Mouse (Mus musculus) forebrain, postnatal 0 days (tissue): ENCODE measurements around the gene Slc35e4. TPM values are rescaled to one million over a fixed set of nuclear protein-coding genes. Genes with fewer than 3 reads are reported as not detected.
A peak's percentile ranks its signal among the peaks of the same experiment; 100 is the strongest.
"Not testable (repeated sequence)": the region's sequence is repeated elsewhere in the genome, so short reads cannot be mapped to it uniquely, and the experiment has no call there.

Experiments used
- ATAC-seq: fragments of 200-750 bp; cut with Nextera tagmentation; 2 replicates; pipeline ENCODE4 v1.8.0; 2017; ENCODE audit warnings: mild to moderate bottlenecking, moderate library complexity
- DNase-seq: peaks from one replicate; pipeline ENCODE4 v3.0.0-alpha.2; 2015
- H3K27ac ChIP-seq: fragments of 300-500 bp; sonication (generic); 2 replicates; pipeline ENCODE4 v1.5.1; 2014; ENCODE audit warnings: low read depth, mild to moderate bottlenecking, antibody characterized with exemption, low read length, moderate library complexity, mixed read lengths
- H3K27me3 ChIP-seq: fragments of 300-500 bp; sonication (generic); 2 replicates; pipeline ENCODE4 v1.6.1; 2014; ENCODE audit warnings: mild to moderate bottlenecking, low read length, mixed read lengths; ENCODE audit not compliant: insufficient read depth
- H3K36me3 ChIP-seq: fragments of 300-500 bp; sonication (generic); 2 replicates; pipeline ENCODE4 v1.6.1; 2014; ENCODE audit warnings: mild to moderate bottlenecking, moderate library complexity; ENCODE audit not compliant: insufficient read depth
- H3K4me1 ChIP-seq: fragments of 300-500 bp; sonication (generic); 2 replicates; pipeline ENCODE4 v1.6.1; 2014; ENCODE audit warnings: antibody characterized with exemption; ENCODE audit not compliant: insufficient read depth
- H3K4me2 ChIP-seq: fragments of 300-500 bp; sonication (generic); 2 replicates; pipeline ENCODE4 v1.6.1; 2014; ENCODE audit warnings: low read depth, mild to moderate bottlenecking, moderate library complexity
- H3K4me3 ChIP-seq: fragments of 300-500 bp; sonication (generic); 2 replicates; pipeline ENCODE4 v1.5.1; 2014; ENCODE audit warnings: low read depth, low read length, mixed read lengths
- H3K9ac ChIP-seq: fragments of 300-500 bp; sonication (generic); 2 replicates; pipeline ENCODE4 v1.6.1; 2014; ENCODE audit warnings: mild to moderate bottlenecking
- H3K9me3 ChIP-seq: fragments of 300-500 bp; sonication (generic); 2 replicates; pipeline ENCODE4 v1.6.1; 2016; ENCODE audit warnings: low read length
- CTCF ChIP-seq: sonication (generic); IDR thresholded peaks from 2 replicates; pipeline ENCODE4 v1.5.1; 2016; ENCODE audit warnings: antibody characterized with exemption, control low read depth, low read depth
- WGBS: fragments of 180-500 bp; shearing (Covaris S2); extraction: QIAGEN DNeasy Blood & Tissue Kit; methylation state at CpG from one replicate; pipeline ENCODE4 v1.1.7; 2014; 5-methylcytosine and 5-hydroxymethylcytosine counted together
- polyA plus RNA-seq: library from polyadenylated mRNA; unstranded; fragments of >200 nt; fragmentation: Nextera tagmentation; extraction: Ambion mirVana; gene quantifications from 2 replicates; pipeline ENCODE4 v1.2.1, GENCODE M21; 2015
- total RNA-seq: library from RNA; depleted of rRNA; stranded (reverse); fragments of >200 nt; gene quantifications from 2 replicates; pipeline ENCODE4 v1.2.3, GENCODE M21; 2014

Slc35e4 gene
- total and polyA plus RNA-seq, 2 experiments from 2014 or later: 26.5 to 43.7 TPM

- ATAC-seq (no peak), DNase-seq (no peak)
- Histone ChIP-seq H3K27ac (no peak overlapping the region), H3K4me2 (no peak overlapping the region), H3K4me3 (no peak overlapping the region), H3K9ac (no peak overlapping the region), H3K36me3 (no peaks in the 10 kb centered on the region), H3K27me3 (no peaks in the 10 kb centered on the region), H3K9me3 (no peaks in the 10 kb centered on the region), H3K4me1 (no peaks in the 10 kb centered on the region)
- 29% methylated on average over 1 of the region's 1 CpGs for WGBS
- peak; percentile 57 for TF ChIP-seq CTCF
Measured at GRCm38 (mm10) chr11:3918738-3919137, 4.3 kb upstream of the Slc35e4 start.

- peak overlapping the region; percentile 80 for H3K27ac ChIP-seq
- H3K9me3 ChIP-seq: no peaks in the 10 kb centered on the region
- TF ChIP-seq CTCF: no peak
- H3K36me3 ChIP-seq: no peaks in the 10 kb centered on the region
- peak overlapping the region; percentile 73 for H3K9ac ChIP-seq
- no peaks in the 10 kb centered on the region for H3K27me3 ChIP-seq
- H3K4me2 ChIP-seq: peak overlapping the region; percentile 92
- ATAC-seq (peak; percentile 90), DNase-seq (peak; percentile 94)
- H3K4me3 ChIP-seq: peak overlapping the region; percentile 68
- WGBS: under 1% methylated on average over 63 of the region's 65 CpGs
- peaks cover 23% of the 10 kb centered on the region for H3K4me1 ChIP-seq
Measured at GRCm38 (mm10) chr11:3913316-3914108, 952 bp downstream of the Slc35e4 start.

- peak overlapping the region; percentile 80 for H3K27ac ChIP-seq
- no peaks in the 10 kb centered on the region for H3K9me3 ChIP-seq
- peak overlapping the region; percentile 68 for H3K4me3 ChIP-seq
- peak overlapping the region; percentile 92 for H3K4me2 ChIP-seq
- H3K36me3 ChIP-seq: no peaks in the 10 kb centered on the region
- TF ChIP-seq CTCF: peak; percentile 40; the same call in 1 of the 2 replicates
- H3K4me1 ChIP-seq: peaks cover 23% of the 10 kb centered on the region
- H3K27me3 ChIP-seq: no peaks in the 10 kb centered on the region
- 3% methylated on average over 16 of the region's 16 CpGs for WGBS
- H3K9ac ChIP-seq: peak overlapping the region; percentile 73
- DNase-seq (no peak), ATAC-seq (0 out of 2 replicates have a peak, but pooled peaks have one; percentile 11)
Measured at GRCm38 (mm10) chr11:3912875-3913271, 1.6 kb downstream of the Slc35e4 start.

GRCm38 (mm10) chr11:3912100-3912874 is 2.2 kb downstream of the Slc35e4 start:
- peak overlapping the region; percentile 68 for H3K4me3 ChIP-seq
- H3K4me2 ChIP-seq: peak overlapping the region; percentile 92
- peak overlapping the region; percentile 73 for H3K9ac ChIP-seq
- no peak for TF ChIP-seq CTCF
- ATAC-seq: no peak
- peaks cover 5% of the 10 kb centered on the region for H3K36me3 ChIP-seq
- 6% methylated on average over 19 of the region's 19 CpGs for WGBS
- peaks cover 23% of the 10 kb centered on the region for H3K4me1 ChIP-seq
- no peaks in the 10 kb centered on the region for H3K9me3 ChIP-seq
- H3K27ac ChIP-seq: peak overlapping the region; percentile 80; the same call in 1 of the 2 replicates
- peak; percentile 66 for DNase-seq
- no peaks in the 10 kb centered on the region for H3K27me3 ChIP-seq

- not testable (repeated sequence) for H3K9me3 ChIP-seq, ATAC-seq, H3K27ac ChIP-seq, H3K27me3 ChIP-seq, DNase-seq
- peaks cover 13% of the 10 kb centered on the region for H3K36me3 ChIP-seq
- 0 out of 2 replicates have a peak overlapping the region, but pooled peaks have one; percentile 18 for H3K9ac ChIP-seq
- WGBS: 89% methylated on average over 6 of the region's 6 CpGs
- H3K4me3 ChIP-seq: peak overlapping the region; percentile 21
- peaks cover 23% of the 10 kb centered on the region for H3K4me1 ChIP-seq
- H3K4me2 ChIP-seq: peak overlapping the region; percentile 92
Measured at GRCm38 (mm10) chr11:3911440-3911839, 3.0 kb downstream of the Slc35e4 start.

- Histone ChIP-seq H3K4me3 (peak overlapping the region; percentile 21), H3K27ac (no peak overlapping the region), H3K4me2 (peak overlapping the region; percentile 92), H3K4me1 (peaks cover 23% of the 10 kb centered on the region), H3K9me3 (no peaks in the 10 kb centered on the region), H3K27me3 (no peaks in the 10 kb centered on the region), H3K9ac (peak overlapping the region; percentile 39), H3K36me3 (peaks cover 20% of the 10 kb centered on the region)
- WGBS: 56% methylated on average over 5 of the region's 5 CpGs
- DNase-seq (no peak), ATAC-seq (no peak)
- TF ChIP-seq CTCF: 0 out of 2 replicates have a peak, but pooled peaks have one; percentile 5
Measured at GRCm38 (mm10) chr11:3910513-3911310, 3.8 kb downstream of the Slc35e4 start.
